Mouse (Mus musculus) testis, postnatal 10 days (tissue): ENCODE data around the gene Dip2b.

Source experiments
- DNase-seq: peaks from one replicate; pipeline ENCODE4 v3.0.0; 2021; ENCODE audit warnings: low spot score

Dip2b gene

DNA sequence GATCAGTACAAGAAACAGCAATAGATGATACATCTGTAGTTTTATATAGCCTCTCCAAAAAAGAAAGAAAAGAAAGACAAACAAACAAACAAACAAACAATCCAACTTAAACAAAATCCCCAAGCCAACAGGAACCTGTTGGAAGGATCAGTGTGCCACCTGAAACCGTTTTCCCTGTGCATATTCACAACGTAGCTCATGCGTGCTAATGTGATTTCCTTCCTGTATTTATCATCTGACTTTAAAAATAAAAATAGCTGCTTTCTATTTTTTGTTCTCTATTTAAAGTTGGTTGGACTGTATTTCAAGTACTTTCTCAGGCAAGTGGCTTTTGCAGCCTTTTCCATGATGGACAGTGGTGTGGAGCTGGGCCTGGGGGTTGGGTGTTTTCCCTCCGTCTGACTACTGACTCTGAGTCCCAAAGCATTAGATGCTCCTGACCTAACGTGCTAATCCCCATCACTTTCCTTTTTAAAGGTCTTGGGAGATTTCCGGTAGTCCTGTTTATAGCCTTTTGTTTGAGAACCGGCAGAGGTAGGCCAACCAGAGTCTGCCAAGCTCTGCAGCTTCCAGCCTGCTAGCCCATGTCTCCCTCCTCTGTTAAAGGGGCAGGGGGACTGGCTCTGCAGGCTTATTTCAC is 90.8 kb downstream of the Dip2b start:
- no peak for DNase-seq

DNA sequence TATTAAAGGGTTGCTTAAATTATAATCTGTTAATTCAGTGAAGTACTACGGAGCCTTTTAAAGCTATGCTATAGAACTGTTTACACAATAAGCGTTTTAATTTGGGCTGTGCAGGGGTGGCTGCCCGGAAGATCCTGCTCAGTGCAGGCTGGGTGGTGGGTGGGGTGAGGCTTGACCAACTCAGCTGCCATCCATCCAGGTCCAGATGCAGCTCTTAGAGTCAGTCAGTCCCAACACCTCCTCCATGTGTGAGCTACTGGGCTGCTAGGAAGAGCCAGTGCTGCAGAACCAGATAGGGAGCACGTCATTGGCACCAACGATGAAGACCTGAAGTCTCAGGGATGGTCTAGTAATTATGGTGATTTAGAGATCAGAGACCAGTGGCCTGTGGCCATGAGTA is 101.2 kb downstream of the Dip2b start:
- DNase-seq, result no peak

DNA sequence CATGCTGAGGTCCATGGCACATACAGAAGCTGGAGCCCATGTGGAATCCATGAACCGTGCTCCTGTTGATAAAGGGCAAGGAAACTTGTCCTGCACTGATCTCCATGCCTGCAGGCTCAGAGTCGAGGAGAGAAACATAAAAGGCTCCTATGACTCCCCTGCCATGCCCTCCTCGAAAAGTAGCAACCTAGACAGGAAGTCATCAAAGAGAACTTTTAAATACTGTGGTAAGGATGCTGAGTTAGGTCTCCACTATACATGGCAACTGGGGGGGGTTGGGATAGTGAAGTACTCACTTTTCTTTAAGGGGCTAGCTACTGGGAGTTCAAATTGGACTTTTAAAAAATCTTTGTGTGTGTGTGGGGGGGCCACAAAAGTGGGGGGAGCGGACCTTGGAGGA is 102.0 kb downstream of the Dip2b start:
- no peak for DNase-seq

DNA sequence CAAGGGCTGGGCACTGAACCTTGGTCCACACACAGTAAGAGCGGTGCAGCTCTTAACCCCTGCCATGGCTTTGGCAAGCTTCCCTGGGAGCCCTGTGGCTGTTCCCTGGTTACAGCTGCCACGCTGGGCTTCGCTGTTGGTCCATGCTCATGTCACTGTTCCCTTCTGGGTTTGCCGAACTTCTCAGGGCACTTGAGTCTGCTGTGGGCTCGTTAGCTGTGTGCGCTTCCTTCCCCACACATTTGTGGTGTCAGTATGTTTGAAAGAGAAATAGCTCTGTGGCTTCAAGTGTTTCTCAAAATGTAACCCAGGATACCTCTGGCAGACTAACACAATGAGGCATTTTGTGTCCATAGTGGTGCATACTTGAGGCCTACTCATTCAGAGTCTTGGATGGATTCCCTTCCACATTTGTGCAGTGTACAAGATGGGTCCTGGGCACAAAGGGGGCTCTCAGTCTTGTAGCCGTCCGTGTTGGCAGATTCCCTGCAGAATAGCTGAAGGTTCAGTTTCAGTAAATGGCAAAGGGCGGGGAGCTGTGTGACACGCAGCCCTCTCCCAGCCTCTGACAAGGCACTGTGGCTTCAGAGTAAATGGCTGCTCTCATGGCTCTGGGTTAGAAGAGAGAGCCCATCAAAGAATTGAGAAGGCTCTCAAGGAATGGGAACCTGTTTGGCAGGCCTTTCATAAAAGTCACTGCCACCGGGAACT is 104.8 kb downstream of the Dip2b start:
- no peak for DNase-seq

DNA sequence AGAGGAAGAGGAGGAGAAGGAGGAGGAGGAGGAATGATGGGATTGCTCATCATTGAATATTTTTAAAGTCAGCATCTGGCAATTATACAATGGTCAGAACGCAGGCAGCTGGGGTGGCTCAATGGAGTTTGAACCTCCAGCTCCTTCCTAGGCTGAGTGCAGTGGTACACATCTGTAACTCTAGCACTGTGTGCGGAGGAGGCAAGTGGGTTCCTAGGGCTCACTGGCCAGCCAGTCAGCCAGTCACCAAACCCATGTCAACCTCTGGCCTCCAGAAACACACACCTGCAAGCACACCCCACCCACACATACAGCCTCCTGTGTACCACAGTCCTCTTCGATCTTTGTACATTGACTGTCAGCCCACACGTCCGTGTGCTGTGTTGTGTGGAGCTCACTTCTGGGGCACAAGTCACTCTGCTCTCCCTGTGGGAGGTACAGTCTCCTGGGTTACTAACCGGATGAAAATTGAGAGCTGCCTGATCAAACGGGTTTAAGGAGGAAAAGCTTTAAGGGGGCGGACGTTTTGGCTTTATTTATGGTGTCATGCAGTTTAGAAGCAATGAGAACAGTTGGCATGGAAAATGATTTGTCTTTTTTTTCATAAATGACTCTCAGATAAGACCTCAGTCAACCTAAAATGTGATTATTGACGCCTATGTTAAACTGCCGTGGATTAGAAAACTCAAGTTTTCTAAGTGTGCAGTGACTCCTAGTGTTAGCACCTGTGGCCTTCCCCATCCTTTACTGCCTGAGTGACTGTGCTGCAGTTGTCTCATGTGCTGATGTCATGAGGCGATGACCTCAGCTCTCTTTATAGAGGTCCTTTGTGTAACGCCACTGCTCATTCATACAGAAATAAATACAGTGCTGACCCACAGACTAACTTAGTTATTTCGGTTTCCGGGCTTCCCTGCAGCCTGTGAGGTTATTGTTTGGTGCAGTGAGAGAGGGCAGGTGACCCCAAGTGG is 106.7 kb downstream of the Dip2b start:
- DNase-seq, result no peak

DNA sequence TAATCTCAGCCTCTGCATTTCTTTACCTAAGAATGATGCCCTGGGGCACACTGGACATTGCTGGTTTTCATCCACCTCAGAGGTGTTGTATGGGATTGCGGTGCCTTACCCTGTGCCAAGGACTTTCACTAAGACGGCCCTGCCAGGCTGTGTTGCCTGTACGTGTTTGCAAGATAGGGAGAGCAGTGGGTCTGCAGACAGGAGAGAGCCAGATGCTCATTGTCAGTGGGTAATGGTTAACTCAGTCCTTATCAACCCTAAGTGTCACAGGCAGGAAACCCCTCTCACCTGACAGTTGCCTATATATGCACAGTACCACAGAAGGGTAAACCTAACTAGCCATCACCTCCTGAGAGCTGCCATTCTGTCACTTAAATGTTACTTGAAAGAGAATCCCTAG is 107.5 kb downstream of the Dip2b start:
- no peak for DNase-seq

DNA sequence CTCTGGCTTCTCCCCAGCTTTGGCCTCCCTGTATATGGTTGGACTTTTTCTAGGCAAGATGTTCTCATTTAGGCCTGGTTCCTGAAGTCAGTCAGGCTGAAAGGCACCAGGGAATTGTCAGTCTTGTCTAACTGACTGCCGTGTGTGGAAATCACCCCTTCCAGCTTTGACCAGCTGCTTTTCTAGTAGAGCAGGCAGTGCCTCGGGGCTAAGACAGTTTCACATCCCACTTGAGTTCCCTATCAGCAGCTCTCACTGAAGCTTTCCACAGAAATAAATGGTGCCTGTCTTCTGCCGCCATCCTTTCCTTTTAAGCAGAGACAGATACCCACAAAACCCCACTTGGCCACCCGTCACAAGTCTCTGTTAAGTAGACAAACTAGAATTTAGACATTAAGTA is 112.1 kb downstream of the Dip2b start:
- DNase-seq, result no peak

DNA sequence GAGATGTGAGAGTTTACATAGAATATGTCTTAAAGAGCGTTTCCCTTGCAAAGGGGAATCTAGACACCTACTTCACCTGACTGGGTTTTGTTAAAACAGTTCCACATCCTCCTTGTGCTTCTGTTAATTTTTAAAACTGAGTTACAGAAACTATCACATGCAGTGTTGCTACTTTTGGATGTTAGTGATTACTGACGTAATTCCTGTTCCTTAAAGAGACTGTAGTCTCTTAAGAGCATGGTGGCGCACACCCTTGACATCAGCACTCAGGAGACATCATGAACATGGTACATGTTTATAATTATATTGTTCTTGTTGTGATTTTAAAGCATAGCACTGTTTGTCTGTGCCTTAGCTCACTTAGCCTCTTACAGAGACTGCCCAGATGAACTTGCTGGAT is 113.9 kb downstream of the Dip2b start:
- DNase-seq, result no peak

DNA sequence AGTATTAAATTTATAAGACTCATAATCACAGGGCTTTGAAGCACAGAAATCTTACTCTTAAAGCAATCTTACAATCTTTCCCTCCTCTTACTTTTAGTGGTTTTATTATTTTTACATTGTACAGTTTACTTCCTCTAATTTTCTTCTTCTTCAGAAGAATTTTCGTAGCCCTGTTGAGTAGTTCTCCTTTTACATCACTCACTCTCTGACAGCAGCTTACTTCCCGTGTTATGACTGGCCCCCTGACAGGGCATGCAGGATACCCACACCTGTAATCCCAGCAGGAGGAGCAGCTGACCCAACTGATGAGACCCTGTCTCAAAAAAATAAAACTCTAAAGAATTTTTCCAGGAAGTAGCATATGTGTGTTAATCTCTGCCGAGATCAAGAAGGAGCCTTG is 114.6 kb downstream of the Dip2b start:
- no peak for DNase-seq

DNA sequence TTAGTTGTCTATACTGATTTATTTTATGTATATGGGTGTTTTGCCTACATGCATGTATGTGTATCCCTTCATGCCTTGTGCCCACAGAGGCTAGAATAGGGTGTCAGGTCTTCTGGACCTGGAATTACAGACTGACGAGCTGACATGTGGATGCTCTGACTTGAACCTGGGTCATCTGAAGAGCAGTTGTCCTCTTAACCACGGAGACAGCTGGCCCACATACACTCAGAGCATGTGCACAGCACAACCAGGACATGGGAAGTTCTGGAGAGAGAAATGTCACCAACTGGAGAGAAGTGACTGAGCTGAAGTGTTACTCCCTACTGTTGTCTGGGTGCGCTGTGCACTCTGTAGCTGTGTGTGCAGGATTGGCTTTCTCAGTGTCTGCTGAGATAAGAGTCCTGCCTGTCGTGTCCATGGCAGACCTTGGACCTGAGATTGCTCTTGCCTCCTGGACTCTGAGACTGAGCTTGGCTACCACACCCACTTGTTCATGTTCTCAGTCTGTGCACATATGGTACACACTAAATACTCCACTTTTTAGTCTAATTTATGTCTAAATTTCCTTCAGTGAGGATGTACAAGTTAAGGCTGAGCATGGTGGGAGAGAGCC is 117.7 kb downstream of the Dip2b start:
- no peak for DNase-seq

DNA sequence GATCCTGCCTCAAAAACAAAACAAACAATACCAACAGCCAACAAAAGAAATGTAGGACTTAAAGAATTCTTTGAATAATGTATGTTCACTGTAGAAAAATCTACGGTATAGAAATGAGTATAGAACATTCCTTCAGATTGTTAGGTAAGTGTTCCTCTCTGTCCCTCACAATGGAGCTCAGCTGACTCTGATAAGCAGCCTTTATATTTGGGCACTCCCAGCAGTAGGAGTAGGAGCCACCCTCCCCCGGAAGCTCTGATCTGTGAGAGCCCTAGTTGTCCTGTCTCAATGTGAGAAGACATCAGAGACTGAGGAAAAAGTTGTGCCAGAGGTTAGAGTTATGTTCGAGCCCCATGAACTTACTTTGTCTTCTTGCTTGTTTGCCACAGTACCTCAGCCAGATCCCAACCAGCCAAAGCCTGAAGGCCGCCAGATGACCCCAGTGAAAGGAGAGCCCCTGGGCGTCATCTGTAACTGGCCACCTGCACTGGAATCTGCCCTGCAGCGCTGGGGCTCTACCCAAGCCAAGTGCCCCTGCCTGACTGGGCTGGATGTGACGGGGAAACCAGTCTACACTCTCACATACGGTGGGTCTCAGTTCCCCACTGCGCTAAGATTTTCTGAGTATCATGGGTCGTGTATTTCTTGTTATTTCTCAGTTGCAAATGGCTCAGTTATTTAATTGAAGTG is 118.5 kb downstream of the Dip2b start:
- DNase-seq, result no peak

DNA sequence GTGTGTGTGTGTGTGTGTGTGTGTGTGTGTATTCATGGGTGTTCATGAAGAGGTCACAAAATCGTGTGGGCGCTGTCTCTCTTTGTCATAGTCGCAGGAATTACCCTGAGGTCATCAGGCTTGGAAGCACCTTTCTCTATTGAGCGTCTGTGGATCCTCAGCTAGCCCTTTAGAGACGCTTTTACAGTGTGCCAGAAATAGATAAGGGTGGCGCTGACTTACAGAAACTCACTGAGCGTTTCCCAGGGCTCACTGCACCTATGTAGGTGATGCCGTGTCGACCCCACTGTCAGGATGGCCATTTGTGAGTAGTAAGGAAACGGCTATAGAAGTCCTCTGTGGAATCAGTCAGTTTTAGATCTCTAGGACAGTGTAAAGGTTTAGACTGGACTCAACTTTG is 120.5 kb downstream of the Dip2b start:
- DNase-seq, result no peak

DNA sequence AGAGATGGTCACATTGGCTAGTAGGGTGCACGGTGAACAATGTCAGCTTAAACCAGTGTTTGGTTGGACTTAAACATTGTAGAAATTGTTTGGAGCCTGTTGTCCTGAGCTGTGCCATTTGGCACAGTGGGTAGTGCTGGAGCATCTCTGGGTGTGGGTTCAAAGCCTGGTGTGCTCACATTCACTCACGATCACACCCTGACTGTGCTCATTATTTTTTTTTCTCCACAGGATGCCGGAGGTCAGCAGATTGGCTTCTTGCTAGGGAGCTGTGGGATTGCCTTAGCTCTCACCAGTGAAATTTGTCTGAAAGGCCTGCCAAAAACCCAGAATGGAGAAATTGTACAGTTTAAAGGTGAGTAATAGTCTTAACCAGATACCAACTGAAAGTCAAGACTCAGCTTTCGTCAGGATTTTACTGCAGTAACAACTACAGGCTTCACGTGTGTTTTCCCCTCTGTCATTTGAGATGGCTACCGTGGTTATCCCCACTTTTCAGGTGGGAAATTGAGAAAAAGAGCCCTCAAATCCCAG is 123.3 kb downstream of the Dip2b start:
- no peak for DNase-seq

DNA sequence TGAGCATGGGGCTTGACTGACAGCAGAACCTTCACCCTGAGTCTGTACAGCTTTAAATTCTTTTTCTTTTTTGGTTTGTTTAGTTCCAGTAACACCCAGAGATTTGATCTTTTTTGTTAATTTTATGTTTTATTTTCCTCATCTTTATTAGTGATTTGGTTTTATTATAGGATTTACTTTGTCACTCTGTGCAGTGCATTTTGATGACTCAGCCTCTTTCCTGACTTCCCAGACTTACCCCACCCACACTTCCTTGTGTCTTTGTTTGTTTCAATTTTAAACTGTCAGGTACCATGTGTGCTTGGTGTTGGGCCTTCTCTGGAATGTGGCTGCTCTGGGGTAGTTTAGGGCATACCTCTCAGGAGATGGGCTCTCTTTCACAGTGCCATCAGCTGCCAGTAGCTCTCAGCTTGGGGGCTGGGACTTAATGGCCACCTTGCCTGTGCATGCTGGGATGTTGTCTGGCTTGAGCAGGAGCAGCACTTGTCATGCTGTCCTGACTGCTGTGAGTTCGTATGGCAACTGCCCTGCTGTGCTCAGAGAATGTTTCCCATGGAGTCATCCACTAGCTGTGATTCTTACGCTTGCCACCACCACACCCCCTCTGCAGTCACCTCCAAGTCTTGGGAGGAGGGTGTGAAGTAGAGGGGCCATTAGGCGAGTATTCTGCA is 125.1 kb downstream of the Dip2b start:
- no peak for DNase-seq

DNA sequence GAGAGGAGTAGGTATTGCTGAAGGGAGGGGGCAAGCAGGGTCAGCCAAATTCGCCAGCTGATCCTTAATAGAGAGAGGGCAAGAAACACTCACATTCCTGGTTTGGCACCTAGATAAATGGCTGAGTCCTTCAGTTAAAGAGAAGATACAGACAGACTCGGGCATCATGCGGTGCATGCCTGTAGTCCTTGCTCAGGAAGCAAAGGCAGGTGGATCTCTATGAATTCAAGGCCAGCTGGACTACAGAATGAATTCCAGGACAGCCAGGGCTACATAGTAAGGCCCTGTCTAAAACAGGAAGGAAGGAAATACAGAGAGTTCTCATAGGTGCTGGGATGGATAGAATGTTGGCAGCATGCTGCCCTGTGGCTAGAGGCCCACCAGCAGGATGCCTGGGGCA is 128.0 kb downstream of the Dip2b start:
- DNase-seq, result no peak

DNA sequence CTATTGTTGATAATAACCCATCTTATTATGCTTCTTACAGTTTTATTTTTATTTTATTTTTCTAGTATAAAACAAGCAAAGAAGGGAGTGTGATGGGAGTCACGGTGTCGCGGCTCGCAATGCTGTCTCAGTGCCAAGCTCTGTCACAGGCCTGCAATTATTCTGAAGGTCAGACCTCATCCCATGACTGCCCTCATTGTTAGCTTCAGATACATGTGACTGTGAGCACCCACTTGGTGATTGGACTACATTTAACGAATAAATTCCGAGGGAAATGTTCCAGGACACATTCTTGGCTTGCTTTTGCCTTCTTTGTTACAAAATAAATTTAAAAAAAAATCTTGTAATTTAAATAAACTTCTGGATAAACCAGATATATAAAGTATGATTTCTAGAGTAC is 129.3 kb downstream of the Dip2b start:
- DNase-seq, result peak; percentile 72

DNA sequence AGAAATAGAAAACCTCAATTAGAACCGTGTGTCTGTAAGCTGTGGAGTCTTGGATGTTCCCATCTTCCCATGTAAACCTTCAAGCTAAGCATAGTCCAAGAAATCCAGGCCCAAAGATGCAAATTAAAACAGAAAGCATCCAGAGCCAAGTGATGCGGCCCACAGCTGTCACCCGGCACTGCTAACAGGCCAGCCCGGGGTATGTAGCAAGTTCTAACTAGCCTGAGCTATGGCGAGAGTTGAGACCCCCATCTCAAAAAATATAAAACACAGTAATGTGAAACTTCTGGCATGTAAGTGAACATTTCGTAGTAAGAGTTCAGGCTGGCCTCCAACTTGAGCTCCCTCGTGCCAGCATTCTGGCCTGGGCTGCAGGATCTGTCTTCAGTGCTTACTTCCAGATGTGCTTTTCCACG is 129.7 kb downstream of the Dip2b start:
- DNase-seq, result no peak

DNA sequence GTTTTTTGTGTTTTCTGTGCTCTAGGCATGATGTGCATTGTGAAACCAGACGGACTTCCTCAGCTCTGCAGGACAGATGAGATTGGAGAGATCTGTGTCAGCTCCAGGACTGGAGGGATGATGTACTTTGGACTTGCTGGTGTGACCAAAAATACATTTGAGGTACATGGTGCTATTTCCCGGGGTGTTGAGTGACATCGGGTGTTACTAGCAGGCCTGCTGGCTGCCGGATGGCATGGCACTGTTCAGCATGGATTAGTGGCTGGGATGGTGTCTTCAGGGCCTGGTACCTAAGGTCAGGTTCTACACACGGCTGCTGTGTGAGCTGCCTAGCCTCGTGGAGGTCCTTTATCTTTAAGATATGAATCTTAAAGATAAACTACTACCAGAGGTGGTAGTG is 136.7 kb downstream of the Dip2b start:
- DNase-seq, result no peak

DNA sequence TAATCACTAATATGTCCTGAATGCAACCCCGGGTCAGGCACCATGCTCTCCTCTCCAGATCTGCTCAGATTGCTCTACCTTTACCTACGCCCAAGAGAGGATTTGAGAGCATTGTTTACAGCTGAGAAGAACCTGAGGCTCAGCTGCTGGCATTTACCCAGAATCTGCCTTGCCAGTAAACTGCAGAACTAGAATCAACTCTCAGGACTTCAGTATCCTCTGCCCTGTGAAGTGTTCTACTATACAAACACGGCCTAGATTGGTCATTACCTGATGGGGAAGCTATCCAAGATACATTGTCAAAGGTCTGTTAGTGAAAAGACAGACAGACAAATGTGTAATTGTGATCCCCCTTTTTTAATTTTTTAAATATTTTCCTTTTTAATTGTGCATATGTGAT is 138.7 kb downstream of the Dip2b start:
- no peak for DNase-seq

DNA sequence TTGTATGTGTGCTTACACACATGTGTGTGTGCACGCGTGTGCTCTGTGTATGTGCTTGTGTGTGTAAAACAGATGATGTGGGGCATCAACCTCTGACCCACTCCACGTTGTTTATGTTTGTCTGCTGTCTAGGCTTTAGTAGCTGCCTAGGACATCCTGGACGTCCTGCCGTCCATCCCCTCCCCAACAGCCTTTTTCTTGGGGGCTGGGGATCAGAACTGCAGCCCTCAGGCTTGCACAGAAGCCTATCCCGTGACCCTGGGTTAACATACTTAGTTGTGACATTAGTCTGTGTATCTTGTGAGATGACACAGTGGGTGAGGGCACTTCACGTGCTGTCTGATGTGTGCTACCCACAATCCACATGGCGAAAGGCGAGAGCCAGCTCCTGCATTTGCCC is 139.1 kb downstream of the Dip2b start:
- DNase-seq, result no peak

DNA sequence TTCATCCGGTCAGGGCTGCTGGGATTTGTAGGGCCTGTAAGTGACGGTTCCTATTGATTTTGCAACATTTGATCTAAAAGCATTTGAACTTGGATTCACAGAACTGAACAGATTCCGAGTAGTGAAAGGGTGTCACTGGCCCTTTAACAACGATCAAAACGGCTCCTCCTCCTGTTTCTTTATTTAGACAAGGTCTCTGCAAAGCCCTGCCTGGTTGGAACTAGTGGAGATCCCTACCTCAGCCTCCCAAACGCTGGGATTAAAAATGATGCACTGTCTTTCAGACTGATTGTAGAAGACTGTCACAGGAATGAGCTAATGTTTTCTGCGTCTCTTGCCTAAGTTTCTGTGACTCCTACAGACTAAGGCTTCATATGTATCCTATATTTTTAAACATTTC is 140.0 kb downstream of the Dip2b start:
- DNase-seq, result no peak
